Mouse (Mus musculus) small intestine, adult 2 months (tissue): ENCODE measurements around the gene Hist1h1a. TPM values are rescaled to one million over a fixed set of nuclear protein-coding genes. Genes with fewer than 3 reads are reported as not detected.
"Not testable (repeated sequence)": the region's sequence is repeated elsewhere in the genome, so short reads cannot be mapped to it uniquely, and the experiment has no call there.

Experiments used
- H3K27ac ChIP-seq: fragments of 200-500 bp; 2 replicates; pipeline ENCODE4 v1.5.1; 2012; ENCODE audit warnings: low read depth, low read length, control low read depth, inconsistent platforms; ENCODE audit not compliant: insufficient read depth
- H3K27me3 ChIP-seq: fragments of 200-500 bp; 2 replicates; pipeline ENCODE4 v1.6.1; 2012; ENCODE audit warnings: mild to moderate bottlenecking, moderate library complexity, low read length, inconsistent platforms; ENCODE audit not compliant: control insufficient read depth, insufficient read depth
- H3K36me3 ChIP-seq: fragments of 200-500 bp; 2 replicates; pipeline ENCODE4 v1.6.1; 2012; ENCODE audit warnings: mild to moderate bottlenecking, low read length, control low read depth, inconsistent platforms; ENCODE audit not compliant: control insufficient read depth, insufficient read depth
- H3K4me1 ChIP-seq: fragments of 200-500 bp; 2 replicates; pipeline ENCODE4 v1.6.1; 2012; ENCODE audit warnings: low read length, inconsistent platforms, mixed read lengths; ENCODE audit not compliant: control insufficient read depth, insufficient read depth, insufficient read length
- H3K4me3 ChIP-seq: fragments of 200-500 bp; 2 replicates; pipeline ENCODE4 v1.5.1; 2012; ENCODE audit warnings: low read depth, mild to moderate bottlenecking, control low read depth, inconsistent platforms, low read length, moderate library complexity
- CTCF ChIP-seq: fragments of 200-500 bp; IDR thresholded peaks from 2 replicates; pipeline ENCODE4 v1.5.1; 2012; ENCODE audit warnings: low read depth, mild to moderate bottlenecking, control low read depth, inconsistent platforms, low read length, moderate library complexity, mixed read lengths; ENCODE audit not compliant: insufficient replicate concordance, insufficient read length; ENCODE audit errors: extremely low read depth
- POLR2A ChIP-seq: fragments of 200-500 bp; IDR thresholded peaks from 2 replicates; pipeline ENCODE4 v1.6.1; 2012; ENCODE audit warnings: low read depth, mild to moderate bottlenecking, control low read depth, inconsistent platforms, low read length, moderate library complexity
- WGBS: fragments of 180-500 bp; shearing (Covaris S2); methylation state at CpG from one replicate; pipeline ENCODE4 v1.1.7; 2018; 5-methylcytosine and 5-hydroxymethylcytosine counted together
- polyA plus RNA-seq: library from polyadenylated mRNA; depleted of rRNA; stranded (reverse); fragments of >200 nt; gene quantifications from 2 replicates; pipeline ENCODE4 v1.2.3, GENCODE M21; 2012

Hist1h1a gene
- polyA plus RNA-seq, 1 experiment = 0.95 TPM

GRCm38 (mm10) chr13:23768834-23769397 lies 5.5 kb downstream of the Hist1h1a start:
- Histone ChIP-seq H3K4me3 (no peak overlapping the region), H3K27ac (no peak overlapping the region), H3K27me3 (no peaks in the 10 kb centered on the region), H3K4me1 (peaks cover 10% of the 10 kb centered on the region), H3K36me3 (no peaks in the 10 kb centered on the region)
- TF ChIP-seq POLR2A = no peak
- WGBS = 57% methylated on average over 5 of the region's 5 CpGs

- 89% methylated on average over 2 of the region's 2 CpGs for WGBS
- not testable (repeated sequence) for H3K27me3 ChIP-seq, H3K36me3 ChIP-seq, H3K4me3 ChIP-seq, H3K4me1 ChIP-seq, H3K27ac ChIP-seq
These were observed 6.1 kb downstream of the Hist1h1a start, which contains the start of gene Trim38 for GRCm38 (mm10) chr13:23769613-23770012. Trim38 (plus strand) TSS chr13:23769913.

GRCm38 (mm10) chr13:23772561-23773313 lies 9.3 kb downstream of the Hist1h1a start:
- Histone ChIP-seq H3K36me3 (no peaks in the 10 kb centered on the region), H3K4me1 (peaks cover 13% of the 10 kb centered on the region; the same call in 1 of the 2 replicates), H3K27me3 (no peaks in the 10 kb centered on the region), H3K4me3 (no peak overlapping the region), H3K27ac (no peak overlapping the region)
- no peak for TF ChIP-seq CTCF
- no peak for TF ChIP-seq POLR2A
- WGBS = 37% methylated on average over 21 of the region's 21 CpGs

GRCm38 (mm10) chr13:23778339-23778738 lies 14.9 kb downstream of the Hist1h1a start:
- peaks cover 19% of the 10 kb centered on the region for H3K4me1 ChIP-seq
- no peaks in the 10 kb centered on the region for H3K27me3 ChIP-seq
- 71% methylated on average over 7 of the region's 7 CpGs for WGBS
- TF ChIP-seq CTCF = no peak
- TF ChIP-seq POLR2A = no peak
- peak overlapping the region; percentile 72 for H3K27ac ChIP-seq
- 0 out of 2 replicates have a peak, but pooled peaks cover 3% of the 10 kb centered on the region for H3K36me3 ChIP-seq
- no peak overlapping the region for H3K4me3 ChIP-seq

- Histone ChIP-seq H3K4me3 (peak overlapping the region; percentile 50), H3K4me1 (peaks cover 19% of the 10 kb centered on the region), H3K27me3 (no peaks in the 10 kb centered on the region), H3K27ac (peak overlapping the region; percentile 92), H3K36me3 (0 out of 2 replicates have a peak, but pooled peaks cover 3% of the 10 kb centered on the region)
- WGBS = 38% methylated on average over 4 of the region's 4 CpGs
- TF ChIP-seq POLR2A = peak; percentile 28; the same call in 1 of the 2 replicates
- no peak for TF ChIP-seq CTCF
These were observed 15.6 kb downstream of the Hist1h1a start for GRCm38 (mm10) chr13:23779025-23779424.

- no peaks in the 10 kb centered on the region for H3K4me1 ChIP-seq
- H3K27me3 ChIP-seq = no peaks in the 10 kb centered on the region
- H3K27ac ChIP-seq = no peak overlapping the region
- TF ChIP-seq CTCF (no peak), POLR2A (no peak)
- H3K36me3 ChIP-seq = peaks cover 3% of the 10 kb centered on the region
- 38% methylated on average over 2 of the region's 2 CpGs for WGBS
- no peak overlapping the region for H3K4me3 ChIP-seq
These were observed 29.1 kb downstream of the Hist1h1a start for GRCm38 (mm10) chr13:23792520-23792919.

GRCm38 (mm10) chr13:23799405-23799804 lies 35.9 kb downstream of the Hist1h1a start:
- no peaks in the 10 kb centered on the region for H3K36me3 ChIP-seq
- no peak for TF ChIP-seq POLR2A
- TF ChIP-seq CTCF = no peak
- no peak overlapping the region for H3K4me3 ChIP-seq
- WGBS = 69% methylated on average over 5 of the region's 5 CpGs
- H3K27me3 ChIP-seq = no peaks in the 10 kb centered on the region
- peaks cover 3% of the 10 kb centered on the region; the same call in 1 of the 2 replicates for H3K4me1 ChIP-seq
- H3K27ac ChIP-seq = no peak overlapping the region
